Mouse (Mus musculus) CD4-positive, CD25-positive, alpha-beta regulatory T cell, adult 4 months (primary cell): ENCODE results near the gene Atp11a. TPM values are rescaled to one million over a fixed set of nuclear protein-coding genes. Genes with fewer than 3 reads are reported as not detected.

ENCODE experiments used
- ATAC-seq: one replicate; pipeline ENCODE4 v1.8.0; 2017
- polyA plus RNA-seq, 2 experiments: library from polyadenylated mRNA; unstranded; fragments of 100-300 nt; shearing (Covaris generic); gene quantifications; one replicate each; pipeline ENCODE4 v1.2.1; 2017

Gene Atp11a
- polyA plus RNA-seq, 2 experiments from 2014 or later, result 6.4 to 7.4 TPM

DNA sequence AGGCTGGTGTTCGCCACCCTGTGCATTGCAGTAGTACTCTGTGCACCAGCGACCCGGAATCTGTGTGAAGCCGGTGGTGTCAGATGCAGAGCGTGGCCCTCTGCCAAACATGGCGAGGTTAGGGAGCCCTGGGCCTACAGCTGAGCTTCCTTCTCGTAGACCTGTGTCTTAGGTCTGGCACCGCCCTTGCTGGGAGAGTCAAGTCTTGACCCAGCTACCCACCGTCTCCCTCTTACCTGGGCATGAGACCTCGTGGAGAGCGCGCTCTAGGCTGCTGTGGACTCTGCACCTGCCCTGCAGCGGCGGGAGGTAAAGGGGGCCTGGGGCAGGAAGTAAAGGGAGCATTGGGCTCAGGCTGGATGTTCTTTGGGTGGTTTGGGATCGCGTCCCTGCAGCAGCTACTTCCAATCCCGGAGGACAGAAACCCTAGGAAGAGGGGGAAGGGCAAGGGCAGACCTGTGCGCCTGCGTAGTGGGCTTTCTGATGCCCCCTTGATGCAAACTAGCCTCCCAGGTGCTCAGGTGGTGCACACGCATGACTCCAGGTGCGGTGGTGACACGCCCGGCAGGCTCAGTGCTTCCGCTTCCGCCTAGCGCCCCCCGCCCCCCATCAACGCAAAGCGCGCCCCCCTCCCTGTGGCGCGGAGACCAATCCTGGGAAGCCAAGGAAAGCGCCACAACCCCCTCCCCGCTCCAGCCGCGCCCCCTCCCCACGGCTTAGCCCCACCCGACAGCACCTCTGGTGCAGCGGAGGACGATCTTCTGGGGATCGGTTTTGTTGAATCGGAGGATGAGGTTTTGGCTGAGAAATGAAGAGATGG lies 158.6 kb downstream of the Atp11a start:
- no peak for ATAC-seq

DNA sequence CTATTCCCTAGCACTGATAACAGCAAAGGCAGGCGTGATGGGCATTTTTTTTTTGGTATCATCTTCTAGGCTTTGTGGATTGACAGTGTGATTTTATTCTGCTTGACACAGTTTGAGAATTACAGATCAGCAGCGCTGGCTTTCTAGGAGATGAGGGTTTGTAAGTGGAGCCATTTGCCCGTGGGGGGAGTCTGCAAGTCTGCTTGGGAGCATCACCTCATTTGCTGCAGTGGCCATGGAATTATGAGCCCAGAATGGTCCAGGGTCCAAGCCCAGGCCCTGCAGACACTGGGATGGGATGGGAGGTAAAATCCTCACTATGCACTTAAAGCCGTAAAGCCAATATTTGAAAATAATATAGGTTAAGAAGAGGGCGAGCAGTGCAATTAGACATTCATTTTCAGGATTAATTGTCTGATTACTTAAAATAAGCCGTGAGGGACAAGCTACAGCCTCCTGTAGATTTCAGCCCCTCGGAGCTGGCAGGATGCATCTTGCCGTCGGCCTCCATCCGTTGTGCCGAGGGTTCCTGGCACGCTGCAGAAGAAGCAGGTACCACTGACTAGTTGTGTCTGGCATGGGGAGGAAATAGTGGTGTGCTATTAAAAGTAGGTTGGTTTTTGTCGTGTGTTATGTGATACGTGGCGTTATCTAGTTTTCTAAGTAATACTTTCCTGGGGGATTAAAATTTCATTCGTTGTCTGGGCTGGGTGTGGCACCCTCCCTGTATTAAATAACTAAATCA lies 159.5 kb downstream of the Atp11a start:
- ATAC-seq, result no peak

DNA sequence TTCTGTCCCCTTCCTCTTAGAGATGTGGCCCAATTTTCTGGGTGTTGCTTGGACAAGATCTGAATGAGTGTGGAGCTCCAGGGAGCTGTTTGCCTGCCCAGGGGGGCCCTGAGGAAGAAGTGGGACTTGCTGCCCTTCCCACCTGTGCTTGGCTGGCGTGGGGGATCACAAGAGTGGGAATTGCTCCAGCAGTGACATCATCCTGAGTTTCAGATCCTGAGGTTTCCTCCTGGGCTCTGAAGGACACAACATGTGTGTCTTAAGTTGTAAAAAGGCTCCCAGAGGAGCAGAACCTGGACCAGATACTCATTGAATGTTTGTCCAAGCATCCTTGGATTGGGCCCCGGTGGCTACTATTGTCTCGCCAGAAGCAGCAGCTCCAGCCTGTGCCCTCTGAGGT lies 160.2 kb downstream of the Atp11a start:
- ATAC-seq, result no peak

DNA sequence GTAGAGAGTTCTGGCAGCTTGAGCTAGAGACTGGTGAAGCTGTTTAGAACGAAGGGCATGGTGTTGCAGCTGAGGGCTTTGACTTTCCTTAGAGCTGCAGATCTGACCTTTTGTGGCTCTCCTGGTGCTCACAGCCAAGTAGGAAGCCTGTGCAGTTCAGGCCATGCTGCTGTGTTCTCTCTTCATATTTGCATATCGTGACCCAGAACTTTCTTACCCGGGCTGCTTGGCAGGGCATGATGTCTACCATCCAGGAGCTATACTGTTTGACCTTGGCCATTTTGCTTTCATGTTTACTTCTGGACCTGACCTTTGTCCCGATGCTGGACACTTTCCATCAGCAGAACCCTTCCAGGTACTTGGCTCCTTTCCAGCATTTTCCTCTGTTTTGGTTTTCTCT lies 161.0 kb downstream of the Atp11a start:
- no peak for ATAC-seq

Other genes with a start within 250 kb of the Atp11a start
- gene Spaca7, start 184.0 kb upstream of the Atp11a start, polyA plus RNA-seq, result not detected
- 10 to 100 TPM; 43.9 to 71.5 TPM for gene Tubgcp3, start 84.8 kb upstream of the Atp11a start, polyA plus RNA-seq
- gene Mcf2l, start 116.8 kb downstream of the Atp11a start, polyA plus RNA-seq, result under 1 TPM in 1 of 2 experiments, not detected in 1; 0.65 TPM